Mouse (Mus musculus) left cerebral cortex, postnatal 14 days (tissue): ENCODE data around the gene Prss46. TPM values are rescaled to one million over a fixed set of nuclear protein-coding genes. Genes with fewer than 3 reads are reported as not detected.
"Not testable (repeated sequence)": the region's sequence is repeated elsewhere in the genome, so short reads cannot be mapped to it uniquely, and the experiment has no call there.

Source experiments
- DNase-seq, 2 experiments: peaks; one replicate each; pipeline ENCODE4 v3.0.0; 2021 to 2022; ENCODE audit warnings: low spot score in 2 of 2, mixed read lengths in 1 of 2
- intact Hi-C: fragments of 180-260 bp; cut with DNase I; formaldehyde crosslinking; loops from one replicate; pipeline ENCODE4 v1.15.1; 2025
- long read RNA-seq, 2 experiments: library from polyadenylated mRNA; stranded (forward); transcript quantifications; one replicate each; pipeline ENCODE4 v2.0.0; 2021
- total RNA-seq, 2 experiments: library from RNA; stranded (reverse); gene quantifications; 2 replicates each; pipeline ENCODE4 v1.2.3; 2021

Prss46 gene
- not detected for total RNA-seq
- long read RNA-seq, experiment 1 = 0 reads
- long read RNA-seq, experiment 2 = 0 reads

GRCm38 (mm10) chr9:110844206-110844605 lies at the start of gene Prss46:
Gene Prss46, plus strand, starts transcription at chr9:110844506.
- DNase-seq = no peak
- intact Hi-C loops = no loop called here

- DNase-seq = no peak
- intact Hi-C loops = no loop called here
Observed at GRCm38 (mm10) chr9:110797013-110797412, 47.3 kb upstream of the Prss46 start.

- intact Hi-C loops = no loop called here
- DNase-seq = no peak
Observed at GRCm38 (mm10) chr9:110797866-110798265, 46.4 kb upstream of the Prss46 start, which contains the start of gene Prss42. Gene Prss42, plus strand, starts transcription at chr9:110798166.

GRCm38 (mm10) chr9:110800834-110801479 lies 43.3 kb upstream of the Prss46 start:
- intact Hi-C loops = no loop called here
- no peak for DNase-seq

- no peak for DNase-seq
- intact Hi-C loops = no loop called here
Observed at GRCm38 (mm10) chr9:110803294-110803693, 41.0 kb upstream of the Prss46 start.

- intact Hi-C loops = no loop called here
- no peak for DNase-seq
Observed at GRCm38 (mm10) chr9:110810051-110810450, 34.3 kb upstream of the Prss46 start.

GRCm38 (mm10) chr9:110813789-110814188 lies 30.5 kb upstream of the Prss46 start, which contains the start of gene Prss44:
Gene Prss44, plus strand, starts transcription at chr9:110813994.
- no peak for DNase-seq
- intact Hi-C loops = no loop called here

GRCm38 (mm10) chr9:110820546-110820945 lies 23.8 kb upstream of the Prss46 start:
- intact Hi-C loops, DNase-seq: not testable (repeated sequence)

GRCm38 (mm10) chr9:110821436-110821835 lies 22.9 kb upstream of the Prss46 start:
- intact Hi-C loops = no loop called here
- no peak for DNase-seq

GRCm38 (mm10) chr9:110825426-110825825 lies 18.9 kb upstream of the Prss46 start:
- DNase-seq = no peak
- intact Hi-C loops = no loop called here

GRCm38 (mm10) chr9:110825832-110826231 lies 18.5 kb upstream of the Prss46 start:
- DNase-seq = no peak
- intact Hi-C loops = no loop called here

GRCm38 (mm10) chr9:110826390-110826789 lies 17.9 kb upstream of the Prss46 start, which contains the start of gene Prss43:
Gene Prss43, plus strand, starts transcription at chr9:110826690.
- DNase-seq = no peak
- intact Hi-C loops = no loop called here

- DNase-seq = no peak
- intact Hi-C loops = no loop called here
Observed at GRCm38 (mm10) chr9:110833021-110833420, 11.3 kb upstream of the Prss46 start.

GRCm38 (mm10) chr9:110834411-110834810 lies 9.9 kb upstream of the Prss46 start, which contains the start of gene Prss45:
Gene Prss45, plus strand, starts transcription at chr9:110834588.
- intact Hi-C loops = no loop called here
- DNase-seq = no peak

- intact Hi-C loops = no loop called here
- DNase-seq = no peak
Observed at GRCm38 (mm10) chr9:110834961-110835360, 9.3 kb upstream of the Prss46 start.

- DNase-seq = peak; percentile 29 to 64
Observed at GRCm38 (mm10) chr9:110836112-110836511, 8.2 kb upstream of the Prss46 start.

GRCm38 (mm10) chr9:110840905-110841304 lies 3.4 kb upstream of the Prss46 start:
- no peak for DNase-seq
- intact Hi-C loops = no loop called here

More at GRCm38 (mm10) chr9:110836112-110836511, 8.2 kb upstream of the Prss46 start:
- intact Hi-C loops = no loop called here

- intact Hi-C loops = no loop called here
- DNase-seq = no peak
Observed at GRCm38 (mm10) chr9:110841438-110841837, 2.9 kb upstream of the Prss46 start.

- intact Hi-C loops = no loop called here
- DNase-seq = no peak
Observed at GRCm38 (mm10) chr9:110849162-110849561, 4.9 kb downstream of the Prss46 start.

GRCm38 (mm10) chr9:110855903-110856302 lies 11.6 kb downstream of the Prss46 start:
- DNase-seq = no peak
- intact Hi-C loops = no loop called here

- intact Hi-C loops = no loop called here
- DNase-seq = no peak
Observed at GRCm38 (mm10) chr9:110856920-110857319, 12.6 kb downstream of the Prss46 start.
